13 mouse cellular contexts compared by ENCODE assay signal in the genomic region with DNA sequence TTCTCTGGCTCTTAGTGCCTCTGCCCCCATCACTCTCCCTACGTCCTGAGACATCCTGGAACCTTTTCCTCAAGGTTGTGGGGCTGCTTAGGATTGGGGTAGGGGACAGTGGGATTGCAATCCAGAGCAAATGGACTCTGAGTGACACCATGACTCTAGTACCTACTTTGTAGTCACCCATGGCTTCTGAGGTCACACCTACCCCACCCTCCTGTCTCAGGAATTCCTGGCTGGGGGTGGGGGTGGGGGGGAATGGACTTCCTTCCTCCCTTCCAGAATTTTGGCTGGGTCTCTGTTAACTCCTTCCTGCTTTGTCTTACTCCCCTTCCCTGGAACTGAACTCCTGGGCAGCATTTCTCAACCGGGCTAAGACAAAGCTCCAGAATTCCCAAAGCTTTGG. TPM values are rescaled to one million over a fixed set of nuclear protein-coding genes. Genes with fewer than 3 reads are reported as not detected.
DNase-seq lines count a peak whose midpoint lies in the region; ATAC-seq and TF ChIP-seq lines count a peak whose summit lies in the region.
"Had no signal": no experiment of that assay in that cellular context is flagged by ENCODE, and none has a peak within 500 bp of the region (broad histone marks: within the 10 kb centered on the region; RNA-seq: fewer than 3 reads in every experiment).

No protein-coding gene starts in this region.

- H3K27me3 ChIP-seq in kidney, adult 2 months (replicated peaks; ENCODE audit: control insufficient read depth, insufficient read depth, low read length) = no peaks in the 10 kb centered on the region
- H3K27me3 ChIP-seq in E14TG2a.4 (ENCODE audit: insufficient read depth, low read length) = peaks cover 7% of the 10 kb centered on the region; the same call in 1 of the 2 replicates
- H3K27me3 ChIP-seq in limb, embryonic 11.5 days (ENCODE audit: control insufficient read depth, insufficient read depth, low read length) = no peaks in the 10 kb centered on the region

- WGBS in kidney, adult 2 months = 55% methylated on average over 2 of the region's 2 CpGs
- WGBS in limb, embryonic 11.5 days = 80% methylated on average over 2 of the region's 2 CpGs

- peak overlapping the region; percentile 21; the same call in 1 of the 2 replicates for H3K27ac ChIP-seq in kidney, adult 2 months (ENCODE audit: insufficient read depth, low read depth, low read length)
- no peak overlapping the region for H3K27ac ChIP-seq in cortical plate, adult 2 months (ENCODE audit: insufficient read depth, low read length)
- H3K27ac ChIP-seq in limb, embryonic 11.5 days (replicated peaks; ENCODE audit: low read depth, low read length) = no peak overlapping the region
- H3K27ac ChIP-seq: liver, embryonic 13.5 days; midbrain, embryonic 12.5 days had no signal

- TF ChIP-seq CTCF in kidney, adult 2 months (conservative IDR thresholded peaks at IDR 0.05; ENCODE audit: insufficient read depth, insufficient read length, low read depth, low read length) = no peak
- no peak for TF ChIP-seq CTCF in E14TG2a.4 (conservative IDR thresholded peaks at IDR 0.05; ENCODE audit: low read length)
- no peak for TF ChIP-seq CTCF in cortical plate, adult 2 months (IDR thresholded peaks at IDR 0.05; ENCODE audit: extremely low read depth, insufficient read depth, low read length)

- H3K4me2 ChIP-seq in limb, embryonic 11.5 days (ENCODE audit: low read depth, severe bottlenecking) = peak overlapping the region; percentile 66

- peaks cover 15% of the 10 kb centered on the region for H3K9me3 ChIP-seq in E14TG2a.4 (ENCODE audit: low read length)
- H3K9me3 ChIP-seq in limb, embryonic 11.5 days (ENCODE audit: control insufficient read depth, low read length) = no peaks in the 10 kb centered on the region

- peak; percentile 37 for DNase-seq in kidney, adult 2 months
- DNase-seq in kidney, postnatal 10 days = no peak
- DNase-seq in limb, embryonic 11.5 days (ENCODE audit: low spot score) = no peak
- DNase-seq in gastrocnemius, adult 8-10 months (ENCODE audit: low spot score in 2 of 2) = no peak
- DNase-seq: cerebellum, adult 9-11 months; kidney, postnatal 14 days; liver, embryonic 13.5 days; spleen, adult 18-20 months had no signal

- ATAC-seq in limb, embryonic 11.5 days (ENCODE audit: insufficient number of reproducible peaks, low FRiP score, low TSS enrichment, low read depth) = no peak
- no peak for ATAC-seq in erythroblast, adult 5-6 weeks (replicated peaks; ENCODE audit: low FRiP score, poor library complexity, severe bottlenecking)

- 0 out of 2 replicates have a peak overlapping the region, but pooled peaks have one; percentile 22 for H3K9ac ChIP-seq in limb, embryonic 11.5 days (ENCODE audit: low read length)

- H3K4me1 ChIP-seq in kidney, adult 2 months (ENCODE audit: control insufficient read depth, insufficient read depth, low read length) = no peaks in the 10 kb centered on the region
- H3K4me1 ChIP-seq in E14TG2a.4 (replicated peaks; ENCODE audit: low read depth, low read length) = peaks cover 71% of the 10 kb centered on the region
- 0 out of 2 replicates have a peak, but pooled peaks cover 2% of the 10 kb centered on the region for H3K4me1 ChIP-seq in cortical plate, adult 2 months (ENCODE audit: control insufficient read depth, insufficient read depth, low read length)
- peaks cover 36% of the 10 kb centered on the region for H3K4me1 ChIP-seq in limb, embryonic 11.5 days (ENCODE audit: control insufficient read depth, insufficient read depth, low read length)

- no peak for TF ChIP-seq POLR2A in kidney, adult 2 months (IDR thresholded peaks at IDR 0.05; ENCODE audit: low read depth, low read length)
- TF ChIP-seq POLR2A in cortical plate, adult 2 months (IDR thresholded peaks at IDR 0.05; ENCODE audit: extremely low read depth, insufficient read depth, low read length) = no peak

- H3K4me3 ChIP-seq in kidney, adult 2 months (ENCODE audit: insufficient read depth, low read depth, low read length) = peak overlapping the region; percentile 63
- peak overlapping the region; percentile 75 for H3K4me3 ChIP-seq in E14TG2a.4 (replicated peaks; ENCODE audit: low read length)
- H3K4me3 ChIP-seq in cortical plate, adult 2 months (ENCODE audit: insufficient read depth, low read length) = peak overlapping the region; percentile 36
- peak overlapping the region; percentile 51 for H3K4me3 ChIP-seq in limb, embryonic 11.5 days (ENCODE audit: low read depth, low read length)
- H3K4me3 ChIP-seq: erythroblast, embryonic 14.5 days had no signal

- no peaks in the 10 kb centered on the region for H3K36me3 ChIP-seq in kidney, adult 2 months (ENCODE audit: control insufficient read depth, insufficient read depth, low read length)
- H3K36me3 ChIP-seq in E14TG2a.4 (ENCODE audit: insufficient read depth, low read length) = peaks cover 5% of the 10 kb centered on the region; the same call in 1 of the 2 replicates
- H3K36me3 ChIP-seq in limb, embryonic 11.5 days (ENCODE audit: control insufficient read depth, insufficient read depth, low read length) = no peaks in the 10 kb centered on the region; the same call in 1 of the 2 replicates
- H3K36me3 ChIP-seq: liver, embryonic 13.5 days; midbrain, embryonic 12.5 days had no signal

RNA-seq across cellular contexts. Expression of gene Gpr4, which starts 1.0 kb away (rescaled TPM):
- 10.1 and 10.8 TPM in 2 replicates for polyA plus RNA-seq in kidney, adult 2 months (2012; rRNA removed)
- 6.1 and 6.5 TPM in 2 replicates for polyA plus RNA-seq in cortical plate, adult 2 months (2012; rRNA removed)
- 8.7 and 10.5 TPM in 2 replicates for polyA plus RNA-seq in limb, embryonic 11.5 days (2014; fragmentation: Nextera tagmentation; extraction: Ambion mirVana)
- 0.19 TPM in 1 of 2 replicates, not detected in the other for total RNA-seq in erythroblast, adult 5-6 weeks (2015; ENCODE audit: low replicate concordance)
- total RNA-seq in erythroblast, adult 5-6 weeks (2017; ENCODE audit: low replicate concordance) = not detected in 2 replicates
- 1 to 10 TPM in 3 of 4 experiments, under 1 TPM in 1; 0.72 to 1.7 (median 1.2) TPM for total RNA-seq in gastrocnemius, adult 8-10 months (2022)
- polyA plus RNA-seq: erythroblast, embryonic 14.5 days had no signal

RNA-seq across cellular contexts. Expression of gene Opa3, which starts 14.7 kb away (rescaled TPM):
- polyA plus RNA-seq in kidney, adult 2 months (2012; rRNA removed) = 41.7 and 48.5 TPM in 2 replicates
- 41.0 and 41.5 TPM in 2 replicates for polyA plus RNA-seq in cortical plate, adult 2 months (2012; rRNA removed)
- 42.9 and 43.2 TPM in 2 replicates for polyA plus RNA-seq in limb, embryonic 11.5 days (2014; fragmentation: Nextera tagmentation; extraction: Ambion mirVana)
- 6.5 and 7.7 TPM in 2 replicates for total RNA-seq in erythroblast, adult 5-6 weeks (2015; ENCODE audit: low replicate concordance)
- 2.1 and 5.6 TPM in 2 replicates for total RNA-seq in erythroblast, adult 5-6 weeks (2017; ENCODE audit: low replicate concordance)
- total RNA-seq in gastrocnemius, adult 8-10 months (2022) = 10 to 100 TPM; 36.1 to 52.8 (median 43.3) TPM

RNA-seq across cellular contexts. Expression of gene Eml2, which starts 37.2 kb away (rescaled TPM):
- 38.8 and 39.0 TPM in 2 replicates for polyA plus RNA-seq in kidney, adult 2 months (2012; rRNA removed)
- 156 and 157 TPM in 2 replicates for polyA plus RNA-seq in cortical plate, adult 2 months (2012; rRNA removed)
- polyA plus RNA-seq in limb, embryonic 11.5 days (2014; fragmentation: Nextera tagmentation; extraction: Ambion mirVana) = 2.2 and 2.3 TPM in 2 replicates
- 1.5 and 2.1 TPM in 2 replicates for total RNA-seq in erythroblast, adult 5-6 weeks (2015; ENCODE audit: low replicate concordance)
- total RNA-seq in erythroblast, adult 5-6 weeks (2017; ENCODE audit: low replicate concordance) = 2.8 and 3.7 TPM in 2 replicates
- 10 to 100 TPM; 10.9 to 15.9 (median 12.9) TPM for total RNA-seq in gastrocnemius, adult 8-10 months (2022)

RNA-seq across cellular contexts. Expression of gene Gipr, which starts 47.5 kb away (rescaled TPM):
- polyA plus RNA-seq in kidney, adult 2 months (2012; rRNA removed) = 0.13 and 0.20 TPM in 2 replicates
- polyA plus RNA-seq in cortical plate, adult 2 months (2012; rRNA removed) = 3.3 and 3.9 TPM in 2 replicates
- polyA plus RNA-seq in limb, embryonic 11.5 days (2014; fragmentation: Nextera tagmentation; extraction: Ambion mirVana) = 0.23 TPM in 1 of 2 replicates, not detected in the other
- total RNA-seq in erythroblast, adult 5-6 weeks (2015; ENCODE audit: low replicate concordance) = 0.42 TPM in 1 of 2 replicates, not detected in the other
- not detected in 2 replicates for total RNA-seq in erythroblast, adult 5-6 weeks (2017; ENCODE audit: low replicate concordance)
- under 1 TPM in 1 of 4 experiments, not detected in 3; 0.13 TPM for total RNA-seq in gastrocnemius, adult 8-10 months (2022)
- polyA plus RNA-seq: erythroblast, embryonic 14.5 days had no signal

RNA-seq across cellular contexts. Expression of gene Vasp, which starts 58.2 kb away (rescaled TPM):
- 69.5 and 71.5 TPM in 2 replicates for polyA plus RNA-seq in kidney, adult 2 months (2012; rRNA removed)
- 15.3 and 16.5 TPM in 2 replicates for polyA plus RNA-seq in cortical plate, adult 2 months (2012; rRNA removed)
- 62.3 and 65.6 TPM in 2 replicates for polyA plus RNA-seq in limb, embryonic 11.5 days (2014; fragmentation: Nextera tagmentation; extraction: Ambion mirVana)
- 34.6 and 35.9 TPM in 2 replicates for total RNA-seq in erythroblast, adult 5-6 weeks (2015; ENCODE audit: low replicate concordance)
- 32.5 and 56.6 TPM in 2 replicates for total RNA-seq in erythroblast, adult 5-6 weeks (2017; ENCODE audit: low replicate concordance)
- total RNA-seq in gastrocnemius, adult 8-10 months (2022) = 10 to 100 TPM in 3 of 4 experiments, 1 to 10 TPM in 1; 7.1 to 19.7 (median 15.0) TPM

Comparison
In these comparisons a context has a peak if more than half of its experiments do, and no peak if none do; other contexts are left out.
1. RNA of gene Eml2, which starts 37.2 kb away (polyA plus RNA-seq): 156 to 157 TPM in cortical plate, adult 2 months and 38.8 to 39.0 TPM in kidney, adult 2 months; 2.2 to 2.3 TPM in limb, embryonic 11.5 days; every median in the first group is over 10 times any median in the second.
2. Peak in every context shown above with its lines, with median percentiles within 50 percentile points of each other: H3K4me3 ChIP-seq.